Mouse (Mus musculus) natural killer cell, adult 2 months (primary cell): Measurements from ENCODE around the gene Gpatch11.

Experiments
- DNase-seq, 2 experiments: peaks; one replicate each; pipeline ENCODE4 v3.0.0; 2022; ENCODE audit warnings: low spot score in 2 of 2

The Gpatch11 gene

GRCm38 (mm10) chr17:78894991-78895390, 59.6 kb downstream of the Gpatch11 start:
- no peak for DNase-seq

GRCm38 (mm10) chr17:78895394-78895793, 60.0 kb downstream of the Gpatch11 start:
- no peak for DNase-seq
